Mouse (Mus musculus) MEL (cell line): ENCODE data around the gene Gria1. TPM values are rescaled to one million over a fixed set of nuclear protein-coding genes. Genes with fewer than 3 reads are reported as not detected.

Source experiments
- DNase-seq: peaks from one replicate; pipeline ENCODE4 v3.0.0; 2011; ENCODE audit warnings: low read depth, low spot score
- H3K27ac ChIP-seq: 2 replicates; pipeline ENCODE4 v1.5.1; 2012; ENCODE audit warnings: low read depth, mild to moderate bottlenecking, control low read depth, low read length, moderate library complexity; ENCODE audit not compliant: control insufficient read depth
- H3K27me3 ChIP-seq, 2 experiments: fragments of 150-350 bp in 1 of 2; sonication (generic) in 1 of 2; 2 replicates each; pipeline ENCODE4 v1.6.1; 2012; ENCODE audit warnings: low read length in 2 of 2, mild to moderate bottlenecking in 2 of 2, improper control_type of control experiment in 1 of 2, moderate library complexity in 1 of 2; ENCODE audit not compliant: insufficient read depth in 2 of 2, control insufficient read depth in 1 of 2
- H3K36me3 ChIP-seq, 2 experiments: 2 replicates each; pipeline ENCODE4 v1.6.1; 2012 to 2014; ENCODE audit warnings: low read length in 2 of 2, improper control_type of control experiment in 1 of 2, inconsistent platforms in 1 of 2, mild to moderate bottlenecking in 1 of 2; ENCODE audit not compliant: insufficient read depth in 2 of 2, control insufficient read depth in 1 of 2
- H3K4me1 ChIP-seq, 2 experiments: fragments of 150-350 bp in 1 of 2; sonication (generic) in 1 of 2; 2 replicates each; pipeline ENCODE4 v1.6.1; 2012; ENCODE audit warnings: low read length in 2 of 2, improper control_type of control experiment in 1 of 2, mild to moderate bottlenecking in 1 of 2; ENCODE audit not compliant: insufficient read depth in 2 of 2, control insufficient read depth in 1 of 2
- H3K4me3 ChIP-seq, 2 experiments: fragments of 150-350 bp in 1 of 2; sonication (generic) in 1 of 2; 2 replicates each; pipeline ENCODE4 v1.5.1; 2012; ENCODE audit warnings: low read depth in 2 of 2, low read length in 2 of 2, mild to moderate bottlenecking in 2 of 2, moderate library complexity in 2 of 2, control low read depth in 1 of 2, improper control_type of control experiment in 1 of 2; ENCODE audit not compliant: control insufficient read depth in 1 of 2, insufficient read depth in 1 of 2
- H3K79me2 ChIP-seq: 2 replicates; pipeline ENCODE4 v1.6.1; 2012; ENCODE audit warnings: mild to moderate bottlenecking, low read length, moderate library complexity; ENCODE audit not compliant: control insufficient read depth, poor library complexity, insufficient read depth
- H3K9ac ChIP-seq: 2 replicates; pipeline ENCODE4 v1.6.1; 2012; ENCODE audit warnings: low read depth, mild to moderate bottlenecking, control low read depth, low read length, moderate library complexity; ENCODE audit not compliant: control insufficient read depth, poor library complexity, severe bottlenecking
- H3K9me3 ChIP-seq: fragments of 150-350 bp; sonication (generic); replicated peaks from 2 replicates; pipeline ENCODE4 v1.6.1; 2012; ENCODE audit warnings: mild to moderate bottlenecking, low read length, improper control_type of control experiment, moderate library complexity; ENCODE audit not compliant: insufficient read depth
- CHD2 ChIP-seq: IDR thresholded peaks from 2 replicates; pipeline ENCODE4 v1.6.1; 2011; ENCODE audit warnings: low read length, improper control_type of control experiment
- CTCF ChIP-seq, 3 experiments: IDR thresholded peaks in 2 of 3; conservative IDR thresholded peaks in 1 of 3; 2 replicates each; pipeline ENCODE4 v1.5.1; 2011 to 2012; ENCODE audit warnings: low read length in 3 of 3, low read depth in 2 of 3, mild to moderate bottlenecking in 2 of 3, improper control_type of control experiment in 1 of 3, inconsistent platforms in 1 of 3, mixed read lengths in 1 of 3, moderate library complexity in 1 of 3; ENCODE audit not compliant: control insufficient read depth in 1 of 3, insufficient read depth in 1 of 3, poor library complexity in 1 of 3, severe bottlenecking in 1 of 3
- E2F4 ChIP-seq: IDR thresholded peaks from 2 replicates; pipeline ENCODE4 v1.6.1; 2011; ENCODE audit warnings: low read depth, low read length, improper control_type of control experiment, borderline replicate concordance
- ELF1 ChIP-seq: IDR thresholded peaks from 2 replicates; pipeline ENCODE4 v1.6.1; 2014; ENCODE audit warnings: low read depth, mild to moderate bottlenecking, inconsistent platforms, low read length, improper control_type of control experiment, moderate library complexity
- GABPA ChIP-seq: IDR thresholded peaks from 2 replicates; pipeline ENCODE4 v1.6.1; 2012; ENCODE audit warnings: low read depth, mild to moderate bottlenecking, inconsistent platforms, low read length, improper control_type of control experiment, moderate library complexity
- JUND ChIP-seq: IDR thresholded peaks from 2 replicates; pipeline ENCODE4 v1.6.1; 2011; ENCODE audit warnings: low read depth, mild to moderate bottlenecking, improper control_type of control experiment, low read length
- KAT2A ChIP-seq: conservative IDR thresholded peaks from 2 replicates; pipeline ENCODE4 v1.6.1; 2012; ENCODE audit warnings: low read depth, low read length, improper control_type of control experiment, inconsistent platforms
- MAFK ChIP-seq: IDR thresholded peaks from 2 replicates; pipeline ENCODE4 v1.6.1; 2011; ENCODE audit warnings: low read depth, mild to moderate bottlenecking, low read length, improper control_type of control experiment, borderline replicate concordance
- MAX ChIP-seq: IDR thresholded peaks from 2 replicates; pipeline ENCODE4 v1.6.1; 2011; ENCODE audit warnings: low read length, improper control_type of control experiment
- MAZ ChIP-seq: IDR thresholded peaks from 2 replicates; pipeline ENCODE4 v1.6.1; 2012; ENCODE audit warnings: low read depth, mild to moderate bottlenecking, inconsistent platforms, low read length, improper control_type of control experiment
- MEF2A ChIP-seq: IDR thresholded peaks from 2 replicates; pipeline ENCODE4 v1.6.1; 2014; ENCODE audit warnings: low read depth, mild to moderate bottlenecking, inconsistent platforms, low read length, improper control_type of control experiment; ENCODE audit not compliant: poor library complexity, insufficient replicate concordance, severe bottlenecking; ENCODE audit errors: extremely low read depth
- MXI1 ChIP-seq: IDR thresholded peaks from 2 replicates; pipeline ENCODE4 v1.6.1; 2011; ENCODE audit warnings: mild to moderate bottlenecking, low read depth, low read length, improper control_type of control experiment
- MYC ChIP-seq: IDR thresholded peaks from 2 replicates; pipeline ENCODE4 v1.6.1; 2011; ENCODE audit warnings: low read depth, mild to moderate bottlenecking, low read length, improper control_type of control experiment, moderate library complexity
- NELFE ChIP-seq: IDR thresholded peaks from 2 replicates; pipeline ENCODE4 v1.6.1; 2011; ENCODE audit warnings: low read depth, low read length, improper control_type of control experiment
- POLR2A ChIP-seq, 2 experiments: IDR thresholded peaks; 2 replicates each; pipeline ENCODE4 v1.6.1; 2011 to 2012; ENCODE audit warnings: low read length in 2 of 2, mild to moderate bottlenecking in 2 of 2, control low read depth in 1 of 2, improper control_type of control experiment in 1 of 2, low read depth in 1 of 2, moderate library complexity in 1 of 2; ENCODE audit not compliant: control insufficient read depth in 1 of 2, insufficient read depth in 1 of 2, poor library complexity in 1 of 2
- RAD21 ChIP-seq: IDR thresholded peaks from 2 replicates; pipeline ENCODE4 v1.6.1; 2011; ENCODE audit warnings: mild to moderate bottlenecking, low read depth, low read length, improper control_type of control experiment
- RCOR1 ChIP-seq: IDR thresholded peaks from 2 replicates; pipeline ENCODE4 v1.6.1; 2012; ENCODE audit warnings: low read depth, mild to moderate bottlenecking, inconsistent platforms, low read length, improper control_type of control experiment
- SIN3A ChIP-seq: IDR thresholded peaks from 2 replicates; pipeline ENCODE4 v1.6.1; 2012; ENCODE audit warnings: low read length, improper control_type of control experiment, inconsistent platforms
- SMC3 ChIP-seq: IDR thresholded peaks from 2 replicates; pipeline ENCODE4 v1.6.1; 2011; ENCODE audit warnings: low read depth, low read length, improper control_type of control experiment
- TAL1 ChIP-seq: IDR thresholded peaks from 2 replicates; pipeline ENCODE4 v1.6.1; 2012; ENCODE audit warnings: mild to moderate bottlenecking, inconsistent platforms, low read length, moderate library complexity, mixed read lengths
- TCF12 ChIP-seq: IDR thresholded peaks from 2 replicates; pipeline ENCODE4 v1.6.1; 2014; ENCODE audit warnings: low read depth, mild to moderate bottlenecking, inconsistent platforms, low read length, improper control_type of control experiment, moderate library complexity
- UBTF ChIP-seq: IDR thresholded peaks from 2 replicates; pipeline ENCODE4 v1.6.1; 2012; ENCODE audit warnings: low read depth, mild to moderate bottlenecking, inconsistent platforms, low read length, improper control_type of control experiment, moderate library complexity, borderline replicate concordance; ENCODE audit not compliant: insufficient read depth
- USF1 ChIP-seq: IDR thresholded peaks from 2 replicates; pipeline ENCODE4 v1.6.1; 2014; ENCODE audit warnings: low read depth, mild to moderate bottlenecking, inconsistent platforms, low read length, improper control_type of control experiment, moderate library complexity
- ZC3H11A ChIP-seq: IDR thresholded peaks from 2 replicates; pipeline ENCODE4 v1.6.1; 2012; ENCODE audit warnings: low read depth, mild to moderate bottlenecking, inconsistent platforms, low read length, improper control_type of control experiment
- ZKSCAN1 ChIP-seq: IDR thresholded peaks from 2 replicates; pipeline ENCODE4 v1.6.1; 2012; ENCODE audit warnings: low read depth, mild to moderate bottlenecking, inconsistent platforms, low read length, improper control_type of control experiment, moderate library complexity
- ZMIZ1 ChIP-seq: IDR thresholded peaks from 2 replicates; pipeline ENCODE4 v1.6.1; 2012; ENCODE audit warnings: low read depth, mild to moderate bottlenecking, inconsistent platforms, low read length, improper control_type of control experiment, moderate library complexity
- ZNF384 ChIP-seq: IDR thresholded peaks from 2 replicates; pipeline ENCODE4 v1.6.1; 2012; ENCODE audit warnings: low read depth, mild to moderate bottlenecking, inconsistent platforms, low read length, improper control_type of control experiment
- polyA plus RNA-seq, 2 experiments: library from polyadenylated mRNA; stranded (reverse) in 1 of 2; unstranded in 1 of 2; fragments of >175 nt in 1 of 2; fragments of >200 nt in 1 of 2; gene quantifications; 2 replicates each; pipeline versions ENCODE4 v1.2.1 to v1.2.4; 2012; ENCODE audit warnings: low replicate concordance in 2 of 2, low read depth in 1 of 2; ENCODE audit not compliant: insufficient read length in 2 of 2, insufficient read depth in 1 of 2, missing spikeins in 1 of 2
- total RNA-seq: library from RNA; depleted of rRNA; stranded (reverse); fragments of 300-350 nt; gene quantifications from 2 replicates; pipeline ENCODE4 v1.2.3, GENCODE M21; 2012

Gene Gria1
- total and polyA plus RNA-seq, 3 experiments: not detected

DNA sequence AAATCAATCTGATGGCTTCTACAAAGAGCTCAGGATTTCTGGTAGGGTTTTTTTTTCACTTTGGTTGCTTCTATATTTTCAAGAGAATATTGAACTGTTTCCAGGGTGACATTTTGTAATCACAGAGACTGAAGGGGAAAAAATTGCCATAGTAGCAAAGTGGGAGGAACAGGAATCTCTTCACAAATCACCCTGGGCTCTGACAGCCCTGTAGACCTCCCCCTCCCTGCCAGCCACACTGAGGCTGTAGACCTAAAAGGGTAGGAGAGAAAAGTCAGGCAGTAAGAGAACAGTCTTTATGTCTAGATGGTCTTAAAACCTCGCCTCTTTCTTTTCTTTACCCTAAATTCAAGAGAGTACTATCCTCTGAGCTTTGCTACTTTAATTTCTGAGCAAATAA lies 38.4 kb upstream of the Gria1 start:
- Histone ChIP-seq H3K9ac (no peak overlapping the region), H3K27ac (no peak overlapping the region)
- TF ChIP-seq TAL1: no peak
- no peak for TF ChIP-seq MAX
- TF ChIP-seq RAD21: no peak
- no peak for TF ChIP-seq MYC
- TF ChIP-seq JUND: no peak
- TF ChIP-seq ZNF384: no peak
- TF ChIP-seq SMC3: no peak
- TF ChIP-seq USF1: no peak
- TF ChIP-seq ZMIZ1: no peak
- no peak for TF ChIP-seq RCOR1
- no peak for TF ChIP-seq NELFE
- TF ChIP-seq MXI1: no peak
- TF ChIP-seq POLR2A (IDR thresholded peaks at IDR 0.05; ENCODE audit: control insufficient read depth in 1 of 2, insufficient read depth in 1 of 2, low read depth in 1 of 2, low read length in 2 of 2, poor library complexity in 1 of 2): no peak
- TF ChIP-seq ZKSCAN1: no peak
- no peak for TF ChIP-seq TCF12
- TF ChIP-seq GABPA: no peak
- TF ChIP-seq, all 39 proteins: peak for 0
- Histone ChIP-seq H3K4me3 (no peak overlapping the region), H3K4me1 (no peaks in the 10 kb centered on the region), H3K27me3 (no peaks in the 10 kb centered on the region), H3K9me3 (no peaks in the 10 kb centered on the region), H3K36me3 (no peaks in the 10 kb centered on the region), H3K79me2 (no peaks in the 10 kb centered on the region)
- DNase-seq: no peak

DNA sequence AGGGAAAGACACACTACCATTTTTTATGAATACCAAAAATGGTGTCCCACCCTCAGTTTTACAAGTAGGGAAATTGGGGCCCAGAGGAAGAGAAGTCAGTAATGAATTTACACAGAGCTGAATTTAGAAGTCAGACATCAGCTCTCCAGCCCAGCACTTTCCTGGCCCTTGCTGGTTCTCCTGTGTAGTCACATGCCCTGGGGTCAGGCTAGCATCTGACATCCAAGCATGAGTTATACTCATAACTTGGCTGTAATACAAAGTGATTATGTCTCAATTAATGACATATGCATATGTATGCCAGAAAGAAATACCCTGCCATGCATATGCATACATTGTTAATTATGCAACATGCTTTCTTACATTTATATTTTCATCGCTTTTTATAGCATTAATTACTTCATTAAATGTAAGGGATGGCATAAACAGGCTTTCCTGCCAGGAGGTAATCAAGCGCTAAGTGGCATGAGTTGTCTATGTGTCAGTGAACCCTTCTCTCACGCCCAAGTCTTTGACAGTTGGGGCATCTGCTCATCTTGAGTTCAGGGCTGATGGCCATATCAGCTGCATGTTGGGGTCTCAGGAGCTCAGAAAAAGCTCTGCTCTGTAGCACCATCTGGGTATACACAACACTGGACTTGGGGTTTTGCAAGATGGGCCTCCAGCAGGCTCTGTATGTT lies 26.7 kb upstream of the Gria1 start:
- H3K4me1 ChIP-seq: no peaks in the 10 kb centered on the region
- H3K9ac ChIP-seq: no peak overlapping the region
- TF ChIP-seq KAT2A (no peak), UBTF (no peak), TCF12 (no peak), MAZ (no peak), ELF1 (no peak), CHD2 (no peak), MEF2A (no peak), NELFE (no peak), CTCF (IDR thresholded peaks at IDR 0.05 in 2 of 3, conservative IDR thresholded peaks at IDR 0.05 in 1 of 3; ENCODE audit: control insufficient read depth in 1 of 3, insufficient read depth in 1 of 3, low read depth in 2 of 3, low read length in 3 of 3, poor library complexity in 1 of 3, severe bottlenecking in 1 of 3) (no peak), ZC3H11A (no peak), E2F4 (no peak), SIN3A (no peak), MAFK (no peak), USF1 (no peak)
- DNase-seq: no peak
- no peaks in the 10 kb centered on the region for H3K79me2 ChIP-seq
- no peaks in the 10 kb centered on the region for H3K9me3 ChIP-seq
- H3K4me3 ChIP-seq: no peak overlapping the region
- no peaks in the 10 kb centered on the region for H3K27me3 ChIP-seq
- no peaks in the 10 kb centered on the region for H3K36me3 ChIP-seq
- no peak overlapping the region for H3K27ac ChIP-seq
